Mouse (Mus musculus) spleen, postnatal 14 days (tissue): Measurements from ENCODE around the gene Fzd4.

ENCODE experiments used
- DNase-seq, 2 experiments: peaks; one replicate each; pipeline ENCODE4 v3.0.0; 2021 to 2022; ENCODE audit warnings: low spot score in 2 of 2

The Fzd4 gene

DNA sequence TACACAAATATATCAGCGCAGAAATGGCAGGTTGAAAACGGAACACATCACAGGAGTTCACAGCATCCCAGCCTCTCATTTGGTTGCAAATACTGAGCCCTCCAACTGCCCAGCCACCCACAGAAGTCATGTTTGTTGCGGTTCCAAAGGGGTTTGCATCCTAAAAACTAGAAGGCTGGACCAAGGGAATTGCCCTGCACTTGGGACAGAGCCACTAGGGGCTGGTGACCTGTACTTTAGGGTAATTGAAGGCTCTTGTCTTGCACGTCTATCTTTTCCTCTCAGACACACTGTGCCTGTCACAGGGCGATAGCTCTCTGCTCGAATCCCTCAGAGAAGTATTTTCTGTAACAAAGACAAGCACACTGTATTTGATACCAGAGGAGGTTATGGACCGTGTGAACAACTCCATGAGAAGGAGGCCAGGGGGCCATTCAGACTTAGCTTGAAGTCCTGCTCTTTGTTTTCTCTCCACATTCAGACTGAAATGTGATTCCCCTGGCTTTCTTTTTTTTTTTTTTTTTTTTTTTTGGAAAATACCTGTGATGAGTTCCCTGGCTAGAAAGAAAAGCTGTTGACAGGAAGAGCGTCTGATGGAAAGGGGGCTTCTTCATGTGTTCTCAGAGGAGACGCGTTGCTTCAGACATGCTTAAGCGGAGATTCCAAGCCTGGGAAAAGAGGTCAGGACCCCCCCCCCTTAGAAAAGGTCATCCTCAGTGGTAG is 2.9 kb upstream of the Fzd4 start:
- no peak for DNase-seq

DNA sequence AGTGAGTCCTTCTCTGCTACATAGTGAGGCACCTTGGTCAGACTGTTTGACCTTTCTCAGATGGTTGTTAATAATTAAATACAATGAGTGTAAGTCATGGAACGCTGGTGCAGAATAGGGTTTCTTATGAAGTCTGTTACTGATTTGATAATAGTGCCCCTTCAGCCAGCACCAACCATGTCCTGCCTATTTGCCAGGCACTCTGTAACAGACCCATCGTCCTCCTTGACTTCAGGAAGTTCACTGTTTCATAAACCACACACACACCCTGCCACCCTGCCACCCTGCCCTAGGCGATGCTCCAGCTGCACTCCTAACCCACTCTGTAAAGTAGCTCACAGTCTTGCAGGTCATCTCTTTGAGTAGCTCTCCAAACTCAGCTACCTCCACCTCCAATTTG is 2.2 kb upstream of the Fzd4 start:
- no peak for DNase-seq

DNA sequence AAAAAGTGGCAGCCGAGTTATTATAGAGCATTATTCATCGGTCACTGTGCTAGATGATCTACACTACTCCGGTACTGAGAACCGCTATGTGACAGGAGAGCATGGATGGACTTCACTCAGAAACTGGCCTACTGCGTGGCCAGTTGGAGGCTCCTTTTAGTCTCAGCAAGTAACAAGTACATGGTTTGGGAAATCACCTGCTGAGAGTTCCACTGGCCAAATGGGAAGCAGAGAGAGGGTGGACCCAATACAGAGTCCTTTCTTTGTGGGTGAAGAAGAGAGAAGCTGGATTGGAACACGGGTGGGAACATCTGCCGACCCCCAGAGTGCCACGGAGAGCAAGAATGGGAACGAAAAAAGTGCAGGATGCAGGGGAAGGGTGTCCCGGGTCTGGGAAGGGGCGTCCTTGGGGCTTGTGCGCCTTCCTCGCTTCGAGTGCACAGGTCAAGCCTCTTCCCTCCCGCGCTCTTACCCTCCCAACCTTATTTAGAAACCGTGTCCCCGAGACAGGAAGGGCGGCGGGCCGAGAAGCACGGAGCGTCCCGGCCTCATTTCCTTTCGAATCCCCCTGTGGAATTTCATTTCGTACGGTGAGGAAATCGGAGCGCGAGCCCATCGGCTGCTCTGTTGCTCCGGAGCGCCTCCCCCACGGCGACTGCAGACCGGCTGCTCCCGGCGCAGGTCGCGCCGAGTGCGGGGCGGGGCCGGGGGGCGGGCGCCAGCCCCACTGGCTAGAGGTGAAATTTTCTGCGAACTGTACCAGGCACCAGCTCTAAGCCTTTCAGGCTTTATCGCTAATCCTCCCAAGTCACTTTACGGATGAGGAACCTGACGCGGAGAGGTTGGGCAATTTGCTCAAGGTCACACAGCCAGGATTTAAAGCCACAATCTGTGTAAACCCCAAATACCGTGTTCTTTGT is 842 bp upstream of the Fzd4 start:
- peak in 1 of 2 experiments; percentile 7 for DNase-seq

GRCm38 (mm10) chr7:89404734-89405440 is 732 bp downstream of the Fzd4 start:
- no peak for DNase-seq

GRCm38 (mm10) chr7:89406011-89406410 is 1.9 kb downstream of the Fzd4 start:
- no peak for DNase-seq

- DNase-seq = no peak
These were observed 3.1 kb downstream of the Fzd4 start for GRCm38 (mm10) chr7:89407006-89407940.

DNA sequence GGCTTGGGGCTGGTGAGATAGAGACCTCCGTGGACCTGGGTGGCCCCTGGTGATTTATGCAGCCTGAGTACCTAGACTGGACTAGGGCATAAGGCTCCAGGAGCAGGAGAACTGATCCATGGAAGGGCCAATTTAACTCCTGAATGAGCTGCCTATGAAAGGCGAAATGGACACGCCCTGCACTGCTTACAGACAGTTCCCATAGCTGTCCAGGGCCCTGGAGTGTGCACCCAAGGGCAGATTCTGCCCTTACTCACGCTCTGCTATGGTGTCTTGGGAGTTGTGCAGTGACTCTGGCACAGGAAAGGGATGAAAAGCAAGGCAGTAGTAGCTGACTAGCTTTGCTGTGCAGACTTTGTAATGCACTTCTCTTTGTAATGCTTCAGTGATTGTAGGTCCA is 6.1 kb downstream of the Fzd4 start:
- no peak for DNase-seq

DNA sequence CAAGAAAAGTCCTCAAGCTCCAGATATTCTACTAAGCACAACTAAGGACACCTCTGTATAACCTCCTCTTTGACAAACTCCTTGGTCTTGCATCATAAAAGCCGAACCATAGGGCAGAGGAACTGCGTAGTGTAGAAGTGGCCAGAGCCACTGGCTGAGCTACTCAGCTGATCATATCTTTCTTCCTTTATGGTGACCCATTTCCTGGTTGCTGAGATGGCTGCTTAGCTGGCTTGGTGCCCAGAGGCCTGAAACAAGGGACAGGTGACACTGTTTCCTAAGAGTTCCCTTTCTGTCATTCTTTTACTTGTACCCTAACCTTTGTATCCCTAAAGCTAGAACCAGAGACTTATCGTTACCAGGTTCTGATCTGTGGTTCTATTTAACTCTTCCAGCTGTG is 7.2 kb downstream of the Fzd4 start:
- DNase-seq = no peak

- no peak for DNase-seq
These were observed 7.9 kb downstream of the Fzd4 start for GRCm38 (mm10) chr7:89412094-89412493.

GRCm38 (mm10) chr7:89416027-89416426 is 11.9 kb downstream of the Fzd4 start:
- DNase-seq = no peak

DNA sequence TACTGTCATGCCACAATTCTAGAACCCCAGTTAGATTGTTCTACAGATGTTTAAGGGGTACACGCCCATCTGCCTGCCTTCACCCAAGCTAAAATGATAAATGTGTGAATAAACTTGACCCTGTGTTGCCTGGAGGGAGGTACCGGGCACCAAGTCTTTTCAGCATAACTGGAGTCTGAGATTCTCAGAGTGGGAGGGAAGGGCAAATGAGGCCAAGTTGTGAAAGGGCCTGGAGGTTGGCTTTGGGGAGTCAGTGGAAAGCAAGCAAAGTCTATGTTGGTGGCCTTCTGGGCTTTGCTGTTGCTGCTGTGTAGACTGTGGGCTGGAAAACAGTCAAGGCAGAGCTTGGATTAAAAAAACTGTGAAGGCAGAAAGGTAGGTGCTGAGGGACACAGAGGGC is 13.6 kb downstream of the Fzd4 start:
- no peak for DNase-seq

GRCm38 (mm10) chr7:89418127-89418653 is 14.0 kb downstream of the Fzd4 start:
- no peak for DNase-seq

- DNase-seq = no peak
These were observed 14.9 kb downstream of the Fzd4 start for GRCm38 (mm10) chr7:89418917-89419679.

DNA sequence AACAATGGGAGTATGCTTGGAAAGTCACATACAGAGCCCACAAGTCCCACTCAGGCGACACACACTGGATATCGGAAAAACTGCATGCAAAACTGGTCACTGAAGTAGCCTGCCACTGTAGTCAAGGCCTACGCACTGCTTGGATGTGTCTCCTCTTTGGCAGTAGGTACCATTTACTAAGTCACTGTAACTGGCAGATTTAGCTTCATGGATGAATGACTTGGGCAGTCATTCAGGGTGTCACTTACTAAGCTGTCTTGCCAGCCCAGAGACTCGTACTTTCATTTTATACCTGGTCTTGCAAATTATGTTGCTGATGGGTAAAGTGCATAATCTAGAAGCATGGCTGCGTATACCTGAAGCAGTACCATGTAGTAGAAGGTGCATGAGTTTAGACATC is 17.1 kb downstream of the Fzd4 start:
- DNase-seq = no peak

GRCm38 (mm10) chr7:89422650-89423049 is 18.5 kb downstream of the Fzd4 start:
- no peak for DNase-seq

- DNase-seq = no peak
These were observed 19.0 kb downstream of the Fzd4 start for GRCm38 (mm10) chr7:89423194-89423593.

DNA sequence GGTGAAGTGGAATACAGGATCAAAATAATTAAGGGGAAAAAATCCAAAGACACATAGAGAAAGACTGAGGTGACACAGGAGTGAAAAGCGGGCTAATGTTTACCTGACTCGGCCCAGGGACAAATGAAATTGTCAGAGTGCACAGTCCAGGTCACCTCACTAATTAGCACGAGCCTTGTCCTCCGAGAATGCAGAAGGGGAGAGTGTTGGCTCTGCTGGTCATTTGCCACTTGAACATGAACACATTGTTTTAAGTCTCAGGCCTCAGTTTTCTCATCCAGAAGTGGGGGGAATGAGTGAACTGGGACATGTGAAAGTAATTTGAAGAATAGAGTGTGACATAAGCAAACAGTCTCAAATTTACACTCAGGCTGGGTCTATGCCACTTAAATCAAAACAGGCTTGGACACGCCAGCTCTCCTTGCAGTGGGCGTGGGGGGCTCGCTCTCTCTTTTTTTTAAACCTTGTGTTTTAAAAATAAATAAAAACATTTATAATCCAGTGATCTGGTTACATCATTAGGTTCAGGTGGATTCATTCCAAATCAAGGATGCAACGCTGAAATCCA is 19.6 kb downstream of the Fzd4 start:
- DNase-seq = no peak

- no peak for DNase-seq
These were observed 20.5 kb downstream of the Fzd4 start for GRCm38 (mm10) chr7:89424659-89425058.

DNA sequence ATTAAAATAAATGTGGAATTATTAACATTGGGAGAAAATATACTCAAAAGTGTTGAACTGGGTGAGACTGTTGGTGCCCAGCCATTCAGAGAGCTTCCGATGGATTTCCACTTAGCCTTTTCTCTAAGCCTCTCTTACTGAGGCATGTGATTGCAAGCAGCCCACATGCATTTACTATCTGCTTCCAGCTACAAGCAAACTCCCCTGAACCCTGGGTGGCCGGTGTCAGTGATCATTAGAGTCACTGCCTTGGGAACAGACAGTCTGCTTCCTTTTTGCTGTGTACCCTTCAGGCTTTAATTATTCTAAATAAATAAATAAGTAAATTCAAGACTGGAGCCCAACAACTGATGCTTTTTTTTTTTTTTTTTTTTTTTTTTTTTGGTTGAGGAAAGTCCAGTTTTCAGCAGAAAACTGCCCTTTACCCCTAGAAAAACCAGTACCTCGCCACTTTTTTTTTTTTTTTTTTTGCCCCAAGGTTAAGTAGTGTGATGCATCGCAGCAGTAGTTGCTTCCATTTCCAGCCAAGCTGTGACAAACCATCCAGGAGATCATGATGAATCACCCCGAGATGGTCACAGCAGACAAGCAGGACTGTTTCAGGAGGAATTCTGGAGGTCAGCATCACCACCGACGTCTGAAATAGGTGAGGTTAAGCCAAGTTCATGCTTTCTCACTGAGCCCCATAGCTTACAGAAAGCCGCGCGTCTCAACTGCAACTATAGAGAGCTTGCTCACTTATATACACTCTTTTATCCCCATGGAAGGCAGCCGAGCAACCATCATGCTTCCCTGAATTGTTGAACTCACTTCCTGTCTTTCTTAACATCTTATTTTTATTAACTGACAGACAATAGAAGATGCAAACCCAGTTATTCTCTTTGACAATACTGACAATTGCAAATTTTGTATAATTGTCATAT is 21.9 kb downstream of the Fzd4 start:
- DNase-seq = no peak
